Mouse (Mus musculus): ENCODE measurements at regions not wholly inside any gene's neighbourhood (a gene's known extent, or its start where the extent isn't known, plus 50 kb on each side); places are given as distances from the start of the nearest gene placed in this dataset.

- TF ChIP-seq TAL1 (IDR thresholded peaks at IDR 0.05; ENCODE audit: low read length) (no peak), GATA1 (IDR thresholded peaks at IDR 0.05; ENCODE audit: low read length) (no peak)
These were observed 639.0 kb upstream of the Slc8a1 start for GRCm38 (mm10) chr17:82377176-82377592.

Data from erythroblast, embryonic 14.5 days (primary cell).